Mouse (Mus musculus) kidney, postnatal 4 days (tissue): ENCODE measurements at regions not wholly inside any gene's neighbourhood (a gene's known extent, or its start where the extent isn't known, plus 50 kb on each side); places are given as distances from the start of the nearest gene placed in this dataset.
A peak's percentile ranks its signal among the peaks of the same experiment; 100 is the strongest.

Source experiments
- DNase-seq, 2 experiments: peaks; one replicate each; pipeline ENCODE4 v3.0.0; 2021; ENCODE audit warnings: mixed read lengths in 2 of 2

- DNase-seq: no peak
These were observed 183.5 kb downstream of the Pten start for GRCm38 (mm10) chr19:32940806-32941205.

GRCm38 (mm10) chr19:32943594-32944230, 186.4 kb downstream of the Pten start:
- no peak for DNase-seq

- DNase-seq: peak in 1 of 2 experiments; percentile 21
These were observed 190.0 kb downstream of the Pten start for GRCm38 (mm10) chr19:32947081-32947855.

- no peak for DNase-seq
These were observed 193.0 kb downstream of the Pten start for GRCm38 (mm10) chr19:32950252-32950651.

- no peak for DNase-seq
These were observed 193.5 kb downstream of the Pten start for GRCm38 (mm10) chr19:32950794-32951193.

- no peak for DNase-seq
These were observed 195.1 kb downstream of the Pten start for GRCm38 (mm10) chr19:32952425-32952824.

GRCm38 (mm10) chr19:32952928-32953687, 195.8 kb downstream of the Pten start:
- DNase-seq: no peak

- peak in 1 of 2 experiments; percentile 50 for DNase-seq
These were observed 196.8 kb downstream of the Pten start for GRCm38 (mm10) chr19:32954001-32954605.

- DNase-seq: no peak
These were observed 197.6 kb downstream of the Pten start for GRCm38 (mm10) chr19:32954942-32955341.

GRCm38 (mm10) chr19:32956143-32956915, 199.0 kb downstream of the Pten start:
- DNase-seq: peak in 1 of 2 experiments; percentile 52

- peak; percentile 31 to 44 for DNase-seq
These were observed 199.7 kb downstream of the Pten start for GRCm38 (mm10) chr19:32956916-32957558.

- DNase-seq: no peak
These were observed 201.0 kb downstream of the Pten start for GRCm38 (mm10) chr19:32958276-32958675.

GRCm38 (mm10) chr19:32958791-32959190, 201.5 kb downstream of the Pten start:
- no peak for DNase-seq

- peak in 1 of 2 experiments; percentile 32 for DNase-seq
These were observed 202.5 kb downstream of the Pten start for GRCm38 (mm10) chr19:32959844-32960195.

GRCm38 (mm10) chr19:32960196-32960947, 203.1 kb downstream of the Pten start:
- DNase-seq: peak in 1 of 2 experiments; percentile 28

- no peak for DNase-seq
These were observed 204.2 kb downstream of the Pten start for GRCm38 (mm10) chr19:32961525-32961924.

GRCm38 (mm10) chr19:32963983-32964382, 206.7 kb downstream of the Pten start:
- DNase-seq: no peak

- DNase-seq: no peak
These were observed 208.2 kb downstream of the Pten start for GRCm38 (mm10) chr19:32965488-32965887.

GRCm38 (mm10) chr19:32969213-32969776, 212.0 kb downstream of the Pten start:
- no peak for DNase-seq

- DNase-seq: no peak
These were observed 214.8 kb downstream of the Pten start for GRCm38 (mm10) chr19:32972116-32972515.

- no peak for DNase-seq
These were observed 215.8 kb downstream of the Pten start for GRCm38 (mm10) chr19:32973130-32973529.
